Mouse (Mus musculus): Measurements from ENCODE around the gene Vamp8. TPM values are rescaled to one million over a fixed set of nuclear protein-coding genes. Genes with fewer than 3 reads are reported as not detected.

The Vamp8 gene
- polyA plus RNA-seq, 1 experiment from 2014 or later = 183 TPM

DNA sequence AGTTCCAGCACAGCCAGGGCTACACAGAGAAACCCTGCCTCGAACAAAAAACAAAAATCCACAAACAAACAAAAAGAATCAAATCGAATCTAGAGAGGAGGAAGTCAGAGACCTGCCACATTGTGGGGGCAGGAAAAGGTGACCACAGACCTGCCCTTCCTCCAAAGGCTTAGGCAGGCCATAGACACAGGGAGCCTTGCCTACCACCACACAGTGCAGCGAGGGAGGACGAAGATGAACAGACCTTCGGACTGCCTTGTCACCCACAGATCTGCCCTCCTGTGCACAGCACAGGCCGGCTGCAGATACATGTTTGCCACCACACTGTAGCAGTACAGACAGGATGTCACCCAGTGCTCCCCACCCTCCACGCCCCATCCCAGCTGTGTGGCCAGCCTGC, 20.0 kb upstream of the Vamp8 start:
- no peaks in the 10 kb centered on the region for H3K9me3 ChIP-seq (ENCODE audit: control insufficient read depth, low read length)
- H3K9ac ChIP-seq (ENCODE audit: low read length) = no peak overlapping the region
- no peaks in the 10 kb centered on the region for H3K36me3 ChIP-seq (ENCODE audit: control insufficient read depth, insufficient read depth, low read length)
- 84% methylated on average over 7 of the region's 7 CpGs for WGBS
- no peak for DNase-seq (ENCODE audit: low spot score)
- no peak overlapping the region for H3K4me3 ChIP-seq (ENCODE audit: low read depth, low read length)
- ATAC-seq (replicated peaks; ENCODE audit: low FRiP score, low TSS enrichment, low read depth) = no peak
- H3K4me1 ChIP-seq (replicated peaks; ENCODE audit: control insufficient read depth, insufficient read depth, low read length) = peaks cover 8% of the 10 kb centered on the region
- no peak overlapping the region for H3K27ac ChIP-seq (ENCODE audit: low read depth)
- no peak overlapping the region for H3K4me2 ChIP-seq (ENCODE audit: low read length)
- no peaks in the 10 kb centered on the region for H3K27me3 ChIP-seq (replicated peaks; ENCODE audit: control insufficient read depth, insufficient read depth, low read length)

DNA sequence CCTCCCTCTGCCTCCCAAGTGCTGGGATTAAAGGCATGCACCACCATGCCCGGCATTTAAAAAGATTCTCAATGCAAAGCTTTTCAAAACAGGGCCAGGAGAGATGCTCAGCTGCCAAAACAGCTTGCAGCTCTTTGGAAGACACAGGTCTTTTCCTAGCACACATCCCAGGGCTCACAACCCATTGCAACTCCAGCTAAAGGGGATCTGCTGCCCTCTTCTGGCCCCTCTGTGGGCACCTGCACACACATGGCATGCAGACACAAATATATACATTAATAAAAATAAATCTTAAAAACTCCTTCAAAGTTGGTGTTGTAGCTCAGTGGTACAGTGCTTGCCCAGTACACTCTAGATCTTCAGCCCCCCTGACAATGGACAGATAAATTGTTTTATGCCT, 19.5 kb upstream of the Vamp8 start:
- 18% methylated on average over 1 of the region's 1 CpGs for WGBS
- no peak for ATAC-seq (replicated peaks; ENCODE audit: low FRiP score, low TSS enrichment, low read depth)
- no peaks in the 10 kb centered on the region for H3K36me3 ChIP-seq (ENCODE audit: control insufficient read depth, insufficient read depth, low read length)
- H3K4me1 ChIP-seq (replicated peaks; ENCODE audit: control insufficient read depth, insufficient read depth, low read length) = peaks cover 5% of the 10 kb centered on the region
- H3K9ac ChIP-seq (ENCODE audit: low read length) = no peak overlapping the region
- H3K9me3 ChIP-seq (ENCODE audit: control insufficient read depth, low read length) = no peaks in the 10 kb centered on the region
- no peak overlapping the region for H3K4me2 ChIP-seq (ENCODE audit: low read length)
- DNase-seq (ENCODE audit: low spot score) = no peak
- no peak overlapping the region for H3K4me3 ChIP-seq (ENCODE audit: low read depth, low read length)
- no peaks in the 10 kb centered on the region for H3K27me3 ChIP-seq (replicated peaks; ENCODE audit: control insufficient read depth, insufficient read depth, low read length)
- H3K27ac ChIP-seq (ENCODE audit: low read depth) = no peak overlapping the region

DNA sequence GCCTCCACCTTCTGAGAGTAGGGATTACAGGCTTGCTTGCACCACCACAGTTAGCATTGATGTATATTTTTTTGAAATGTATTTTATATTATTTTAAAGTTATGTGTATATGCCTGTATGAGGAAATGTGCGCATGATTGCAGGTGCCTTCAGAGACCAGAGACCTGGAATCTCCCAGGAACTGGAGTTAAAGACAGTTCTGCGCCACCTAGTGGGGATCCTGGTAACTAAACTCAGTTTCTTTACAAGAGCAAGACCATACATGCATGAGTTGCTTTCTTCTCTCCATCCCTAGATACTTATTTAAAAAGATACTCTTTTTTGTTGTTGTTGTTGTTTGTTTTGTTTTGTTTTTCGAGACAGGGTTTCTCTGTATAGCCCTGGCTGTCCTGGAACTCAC, 19.1 kb upstream of the Vamp8 start:
- no peaks in the 10 kb centered on the region for H3K9me3 ChIP-seq (ENCODE audit: control insufficient read depth, low read length)
- no peak for ATAC-seq (replicated peaks; ENCODE audit: low FRiP score, low TSS enrichment, low read depth)
- H3K27me3 ChIP-seq (replicated peaks; ENCODE audit: control insufficient read depth, insufficient read depth, low read length) = no peaks in the 10 kb centered on the region
- 15% methylated on average over 3 of the region's 3 CpGs for WGBS
- peaks cover under 1% of the 10 kb centered on the region; the same call in 1 of the 2 replicates for H3K4me1 ChIP-seq (replicated peaks; ENCODE audit: control insufficient read depth, insufficient read depth, low read length)
- no peak overlapping the region for H3K4me2 ChIP-seq (ENCODE audit: low read length)
- no peak overlapping the region for H3K9ac ChIP-seq (ENCODE audit: low read length)
- peak; percentile 81 for DNase-seq (ENCODE audit: low spot score)
- no peak overlapping the region for H3K27ac ChIP-seq (ENCODE audit: low read depth)
- no peak overlapping the region for H3K4me3 ChIP-seq (ENCODE audit: low read depth, low read length)
- H3K36me3 ChIP-seq (ENCODE audit: control insufficient read depth, insufficient read depth, low read length) = no peaks in the 10 kb centered on the region

GRCm38 (mm10) chr6:72407119-72407518, 16.6 kb upstream of the Vamp8 start:
- H3K9ac ChIP-seq (ENCODE audit: low read length) = no peak overlapping the region
- H3K36me3 ChIP-seq (ENCODE audit: control insufficient read depth, insufficient read depth, low read length) = no peaks in the 10 kb centered on the region
- 8% methylated on average over 5 of the region's 5 CpGs for WGBS
- H3K4me2 ChIP-seq (ENCODE audit: low read length) = no peak overlapping the region
- H3K27me3 ChIP-seq (replicated peaks; ENCODE audit: control insufficient read depth, insufficient read depth, low read length) = no peaks in the 10 kb centered on the region
- no peak overlapping the region for H3K4me3 ChIP-seq (ENCODE audit: low read depth, low read length)
- H3K4me1 ChIP-seq (replicated peaks; ENCODE audit: control insufficient read depth, insufficient read depth, low read length) = no peaks in the 10 kb centered on the region
- no peaks in the 10 kb centered on the region for H3K9me3 ChIP-seq (ENCODE audit: control insufficient read depth, low read length)
- ATAC-seq (replicated peaks; ENCODE audit: low FRiP score, low TSS enrichment, low read depth) (peak; percentile 56), DNase-seq (ENCODE audit: low spot score) (peak; percentile 99)
- no peak overlapping the region for H3K27ac ChIP-seq (ENCODE audit: low read depth)

DNA sequence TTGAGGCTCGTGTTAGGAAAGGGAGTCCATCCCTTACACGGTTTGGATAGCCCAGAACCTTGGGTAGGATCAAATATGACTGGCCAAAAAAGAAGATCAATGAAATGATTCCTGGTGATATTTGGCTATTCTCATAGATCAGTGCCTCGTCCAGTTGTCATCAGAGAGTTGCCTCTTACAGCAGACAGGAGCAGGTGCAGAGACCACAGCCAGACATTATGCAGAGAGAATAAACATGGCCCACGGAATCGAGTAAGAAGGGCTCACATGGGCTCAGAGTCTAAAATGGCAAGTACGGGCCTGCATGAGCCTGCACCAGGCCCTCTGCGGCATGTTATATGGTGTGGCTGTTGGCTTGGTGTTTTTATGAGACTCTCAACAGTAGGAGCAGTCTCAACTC, 14.9 kb upstream of the Vamp8 start:
- Histone ChIP-seq H3K4me3 (ENCODE audit: low read depth, low read length) (no peak overlapping the region), H3K9me3 (ENCODE audit: control insufficient read depth, low read length) (no peaks in the 10 kb centered on the region), H3K27ac (ENCODE audit: low read depth) (no peak overlapping the region), H3K36me3 (ENCODE audit: control insufficient read depth, insufficient read depth, low read length) (no peaks in the 10 kb centered on the region), H3K4me2 (ENCODE audit: low read length) (no peak overlapping the region), H3K27me3 (replicated peaks; ENCODE audit: control insufficient read depth, insufficient read depth, low read length) (no peaks in the 10 kb centered on the region), H3K9ac (ENCODE audit: low read length) (no peak overlapping the region), H3K4me1 (replicated peaks; ENCODE audit: control insufficient read depth, insufficient read depth, low read length) (no peaks in the 10 kb centered on the region)
- 85% methylated on average over 7 of the region's 7 CpGs for WGBS
- DNase-seq (ENCODE audit: low spot score) = no peak
- ATAC-seq (replicated peaks; ENCODE audit: low FRiP score, low TSS enrichment, low read depth) = no peak

- Histone ChIP-seq H3K4me3 (ENCODE audit: low read depth, low read length) (no peak overlapping the region), H3K27ac (ENCODE audit: low read depth) (no peak overlapping the region), H3K9ac (ENCODE audit: low read length) (no peak overlapping the region), H3K4me1 (replicated peaks; ENCODE audit: control insufficient read depth, insufficient read depth, low read length) (no peaks in the 10 kb centered on the region), H3K9me3 (ENCODE audit: control insufficient read depth, low read length) (no peaks in the 10 kb centered on the region), H3K36me3 (ENCODE audit: control insufficient read depth, insufficient read depth, low read length) (no peaks in the 10 kb centered on the region), H3K27me3 (replicated peaks; ENCODE audit: control insufficient read depth, insufficient read depth, low read length) (no peaks in the 10 kb centered on the region), H3K4me2 (ENCODE audit: low read length) (no peak overlapping the region)
- WGBS = 17% methylated on average over 7 of the region's 7 CpGs
- no peak for ATAC-seq (replicated peaks; ENCODE audit: low FRiP score, low TSS enrichment, low read depth)
- peak; percentile 79 for DNase-seq (ENCODE audit: low spot score)
Observed at GRCm38 (mm10) chr6:72401875-72402274, 11.4 kb upstream of the Vamp8 start.

DNA sequence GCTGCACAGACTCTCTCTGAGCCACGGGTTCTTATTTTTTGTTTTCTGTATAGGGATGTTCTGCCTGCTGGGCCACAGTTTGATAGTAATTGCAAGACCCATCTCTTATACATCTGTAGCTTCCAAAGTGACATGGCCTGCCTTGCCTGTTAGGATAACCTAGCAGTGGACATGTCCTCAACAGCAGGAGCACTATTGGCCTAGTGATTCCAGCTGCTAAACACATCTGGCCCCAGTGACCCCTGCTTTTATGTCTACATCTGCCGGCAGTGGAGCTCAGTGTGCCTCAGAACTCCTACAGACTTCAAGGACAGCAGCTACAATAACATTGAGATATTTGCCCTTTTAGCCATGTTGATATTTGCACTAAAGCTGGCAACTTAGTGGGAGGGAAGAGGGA, 9.5 kb upstream of the Vamp8 start:
- Histone ChIP-seq H3K4me3 (ENCODE audit: low read depth, low read length) (no peak overlapping the region), H3K27ac (ENCODE audit: low read depth) (no peak overlapping the region), H3K9ac (ENCODE audit: low read length) (no peak overlapping the region), H3K4me1 (replicated peaks; ENCODE audit: control insufficient read depth, insufficient read depth, low read length) (no peaks in the 10 kb centered on the region), H3K4me2 (ENCODE audit: low read length) (no peak overlapping the region), H3K9me3 (ENCODE audit: control insufficient read depth, low read length) (no peaks in the 10 kb centered on the region), H3K27me3 (replicated peaks; ENCODE audit: control insufficient read depth, insufficient read depth, low read length) (no peaks in the 10 kb centered on the region), H3K36me3 (ENCODE audit: control insufficient read depth, insufficient read depth, low read length) (no peaks in the 10 kb centered on the region)
- DNase-seq (ENCODE audit: low spot score) (no peak), ATAC-seq (replicated peaks; ENCODE audit: low FRiP score, low TSS enrichment, low read depth) (no peak)
- WGBS = 54% methylated on average over 2 of the region's 2 CpGs

DNA sequence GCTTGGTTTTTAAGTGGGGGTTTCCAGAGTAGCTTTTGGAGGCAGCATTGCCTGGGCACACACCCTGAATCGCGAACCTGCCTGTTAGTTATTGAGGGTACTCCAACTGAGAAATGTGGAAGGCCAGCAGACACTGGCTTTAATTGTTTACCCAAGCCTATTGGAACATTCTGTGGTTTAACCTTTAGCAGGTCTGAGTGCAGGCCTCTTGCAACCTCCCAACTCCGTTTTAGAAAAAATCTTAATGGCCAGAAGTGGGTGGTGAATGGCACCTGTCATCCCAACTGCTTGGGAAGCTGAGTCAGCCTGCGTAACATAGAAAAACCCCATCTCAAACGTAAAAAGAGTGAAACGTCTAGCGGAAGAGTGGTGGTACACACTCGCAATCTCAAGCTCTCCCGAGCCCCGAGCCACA, 6.3 kb upstream of the Vamp8 start:
- WGBS = 69% methylated on average over 10 of the region's 10 CpGs
- Histone ChIP-seq H3K36me3 (ENCODE audit: control insufficient read depth, insufficient read depth, low read length) (no peaks in the 10 kb centered on the region), H3K4me2 (ENCODE audit: low read length) (no peak overlapping the region), H3K27me3 (replicated peaks; ENCODE audit: control insufficient read depth, insufficient read depth, low read length) (no peaks in the 10 kb centered on the region), H3K9me3 (ENCODE audit: control insufficient read depth, low read length) (no peaks in the 10 kb centered on the region), H3K4me3 (ENCODE audit: low read depth, low read length) (no peak overlapping the region), H3K9ac (ENCODE audit: low read length) (no peak overlapping the region), H3K27ac (ENCODE audit: low read depth) (no peak overlapping the region), H3K4me1 (replicated peaks; ENCODE audit: control insufficient read depth, insufficient read depth, low read length) (no peaks in the 10 kb centered on the region; the same call in 1 of the 2 replicates)
- no peak for DNase-seq (ENCODE audit: low spot score)
- ATAC-seq (replicated peaks; ENCODE audit: low FRiP score, low TSS enrichment, low read depth) = no peak

GRCm38 (mm10) chr6:72392341-72392740, 1.8 kb upstream of the Vamp8 start:
- 92% methylated on average over 5 of the region's 5 CpGs for WGBS
- H3K4me2 ChIP-seq (ENCODE audit: low read length) = no peak overlapping the region
- no peaks in the 10 kb centered on the region for H3K36me3 ChIP-seq (ENCODE audit: control insufficient read depth, insufficient read depth, low read length)
- H3K4me3 ChIP-seq (ENCODE audit: low read depth, low read length) = no peak overlapping the region
- ATAC-seq (replicated peaks; ENCODE audit: low FRiP score, low TSS enrichment, low read depth) (no peak), DNase-seq (ENCODE audit: low spot score) (no peak)
- H3K9ac ChIP-seq (ENCODE audit: low read length) = no peak overlapping the region
- H3K27me3 ChIP-seq (replicated peaks; ENCODE audit: control insufficient read depth, insufficient read depth, low read length) = no peaks in the 10 kb centered on the region
- peaks cover 14% of the 10 kb centered on the region for H3K4me1 ChIP-seq (replicated peaks; ENCODE audit: control insufficient read depth, insufficient read depth, low read length)
- no peaks in the 10 kb centered on the region for H3K9me3 ChIP-seq (ENCODE audit: control insufficient read depth, low read length)
- no peak overlapping the region for H3K27ac ChIP-seq (ENCODE audit: low read depth)
